Comparison of ENCODE assay signal across 8 mouse cellular contexts in the genomic region with DNA sequence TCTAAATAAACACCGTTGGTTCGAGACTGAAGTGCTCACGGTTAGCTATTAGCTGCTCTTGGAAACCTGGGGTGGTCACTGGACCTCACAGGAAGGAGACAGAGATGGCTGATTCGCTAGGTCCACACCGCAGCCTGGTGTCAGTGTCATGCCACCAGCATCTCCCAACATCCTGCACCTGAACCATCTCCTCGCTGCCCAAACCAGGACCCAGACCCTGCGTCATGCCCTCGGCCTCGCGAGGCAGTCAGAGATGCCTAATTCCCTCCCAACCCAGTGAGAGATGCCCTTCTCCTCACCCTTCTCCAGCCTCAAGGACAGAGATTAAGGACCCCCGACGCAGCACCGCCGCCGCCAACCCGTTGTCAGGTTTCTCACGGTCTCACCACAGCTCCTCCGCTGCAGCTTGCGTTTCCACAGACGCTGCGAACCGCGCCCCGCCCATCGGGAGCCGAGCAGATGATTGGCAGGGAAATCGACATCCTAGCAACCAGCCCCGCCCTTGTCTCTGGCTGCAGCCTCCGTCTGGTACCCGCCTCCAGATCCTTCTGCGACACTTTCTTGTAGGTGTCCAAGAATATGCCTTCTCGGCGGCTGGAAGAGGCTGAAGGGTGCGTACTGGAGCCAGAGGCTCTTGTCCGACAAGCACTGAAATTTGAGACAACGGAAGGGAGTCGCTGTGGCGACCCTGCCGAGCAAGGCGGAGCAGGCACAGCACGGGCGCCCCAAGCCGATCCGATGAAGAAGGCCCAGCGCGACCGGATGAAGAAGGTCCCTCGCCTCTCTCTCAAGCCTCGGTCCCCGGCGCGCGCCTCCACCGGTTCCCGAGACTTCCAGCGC. TPM values are rescaled to one million over a fixed set of nuclear protein-coding genes. Genes with fewer than 3 reads are reported as not detected.
A peak's percentile ranks its signal among the peaks of the same experiment; 100 is the strongest.
DNase-seq lines count a peak whose midpoint lies in the region; ATAC-seq lines count a peak whose summit lies in the region.

Gene Dzank1, minus strand, starts transcription at position 434 of the 840 bp plus-strand sequence.
Gene Polr3f, plus strand, starts transcription at position 738 of the 840 bp plus-strand sequence.

- peak; percentile 98 for ATAC-seq in hindbrain, embryonic 14.5 days (ENCODE audit: low FRiP score)

- H3K4me3 ChIP-seq in hindbrain, embryonic 14.5 days (replicated peaks; ENCODE audit: low read length), result peak within 1 kb of the TSS; percentile 89

- peak within 1 kb of the TSS; percentile 71 for H3K9ac ChIP-seq in hindbrain, embryonic 14.5 days

- H3K27me3 ChIP-seq in hindbrain, embryonic 14.5 days (ENCODE audit: control insufficient read depth, insufficient read depth, low read length), result no peaks in the 10 kb centered on the region

- peak within 1 kb of the TSS; percentile 94 for H3K27ac ChIP-seq in hindbrain, embryonic 14.5 days

- under 1% methylated on average over 56 of the region's 56 CpGs for WGBS in hindbrain, embryonic 14.5 days

- H3K36me3 ChIP-seq in hindbrain, embryonic 14.5 days (replicated peaks; ENCODE audit: control insufficient read depth, insufficient read depth), result peaks cover 21% of the 10 kb centered on the region

- H3K9me3 ChIP-seq in hindbrain, embryonic 14.5 days (ENCODE audit: control insufficient read depth, low read length), result no peaks in the 10 kb centered on the region

- peak; percentile 99 for DNase-seq in R1 (ENCODE audit: low read depth, low spot score)
- DNase-seq in cerebellum, postnatal 25 days, result peak; percentile 97 to 98
- DNase-seq in frontal cortex, postnatal 25 days (ENCODE audit: low spot score in 2 of 2), result peak; percentile 96 to 98
- DNase-seq in hindbrain, embryonic 14.5 days (ENCODE audit: low spot score), result peak; percentile 94
- peak; percentile 97 to 98 for DNase-seq in layer of hippocampus, postnatal 36 days
- DNase-seq in lung, postnatal 36 days, result peak; percentile 99
- peak; percentile 98 for DNase-seq in retina, postnatal 1 day
- peak; percentile 95 to 97 for DNase-seq in urinary bladder, adult 18-20 months (ENCODE audit: low spot score in 2 of 2)

- H3K4me1 ChIP-seq in hindbrain, embryonic 14.5 days (replicated peaks; ENCODE audit: control insufficient read depth, insufficient read depth, low read length), result peaks cover 23% of the 10 kb centered on the region

- H3K4me2 ChIP-seq in hindbrain, embryonic 14.5 days (replicated peaks), result peak within 1 kb of the TSS; percentile 75

RNA-seq across cellular contexts. Expression of gene Dzank1, which starts in this region (rescaled TPM):
- 19.5 and 23.7 TPM in 2 replicates for polyA plus RNA-seq in hindbrain, embryonic 14.5 days (2014; fragmentation: Nextera tagmentation; extraction: Ambion mirVana)
- 100 to 1,000 TPM; 130 to 132 TPM for total RNA-seq in layer of hippocampus, postnatal 36 days (2021)

RNA-seq across cellular contexts. Expression of gene Polr3f, which starts in this region (rescaled TPM):
- 26.4 and 28.3 TPM in 2 replicates for polyA plus RNA-seq in hindbrain, embryonic 14.5 days (2014; fragmentation: Nextera tagmentation; extraction: Ambion mirVana)
- 10 to 100 TPM; 26.9 to 31.8 TPM for total RNA-seq in layer of hippocampus, postnatal 36 days (2021)

Comparison
In these comparisons a context has a peak if more than half of its experiments do, and no peak if none do; other contexts are left out.
1. Peak in every context shown above with its lines: DNase-seq, ATAC-seq, H3K4me3 ChIP-seq and H3K27ac ChIP-seq.